Mouse (Mus musculus) inflammation-experienced regulatory T-cells (primary cell): ENCODE results near the gene Zfp467. TPM values are rescaled to one million over a fixed set of nuclear protein-coding genes. Genes with fewer than 3 reads are reported as not detected.

Experiments
- polyA plus RNA-seq, 2 experiments: library from polyadenylated mRNA; unstranded; fragments of 100-300 nt; shearing (Covaris generic); gene quantifications; one replicate each; pipeline ENCODE4 v1.2.1; 2017

Gene Zfp467
- polyA plus RNA-seq, result 10 to 100 TPM; 22.3 to 29.7 TPM

DNA sequence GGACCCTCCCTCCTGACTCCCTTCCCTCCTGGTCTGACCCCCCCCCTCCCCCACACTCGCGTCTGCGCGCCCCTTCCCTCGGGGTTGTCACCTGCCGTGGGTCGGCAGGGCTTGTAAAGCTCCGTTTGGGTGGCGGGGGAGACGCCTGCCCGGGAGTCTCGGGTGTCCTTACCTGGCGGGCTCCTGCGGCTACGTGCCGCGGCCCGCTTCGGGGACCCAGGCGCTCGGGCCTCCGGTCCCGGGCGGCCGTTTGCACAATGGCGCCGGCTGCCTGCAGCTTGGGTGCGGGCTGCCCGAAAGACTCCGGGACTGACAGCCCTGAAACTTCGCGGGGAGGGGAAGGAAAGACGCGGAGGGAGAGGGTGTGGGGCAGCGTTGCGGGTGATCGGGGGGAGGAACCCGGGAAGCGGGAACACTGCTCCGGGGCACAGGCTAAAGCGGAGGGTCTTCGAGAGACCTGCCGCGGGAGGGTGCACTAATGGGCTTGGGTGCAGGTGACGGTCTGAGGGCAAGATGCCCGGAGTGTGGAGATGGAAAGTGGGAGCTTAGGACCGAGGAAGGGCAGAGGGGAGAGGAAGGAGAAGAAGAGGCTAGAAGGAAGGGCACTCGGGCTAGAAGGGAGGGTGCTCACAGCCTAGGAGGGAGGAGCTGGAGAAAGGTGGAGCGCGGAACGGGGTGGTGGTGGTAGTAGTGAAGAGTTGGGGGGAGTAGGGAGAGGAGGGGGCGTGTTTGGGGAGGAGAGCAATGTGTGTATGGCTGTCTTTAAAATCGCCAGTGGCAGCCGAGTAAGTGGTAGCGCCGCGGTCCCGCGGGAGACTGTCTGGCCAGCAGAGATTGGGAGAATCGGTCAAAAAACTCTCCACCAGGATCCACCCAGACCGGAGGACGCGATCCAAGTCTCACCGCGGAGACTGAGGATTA lies at the start of gene Zfp467:
Gene Zfp467, minus strand, starts transcription at position 645 of the 921 bp plus-strand sequence.

DNA sequence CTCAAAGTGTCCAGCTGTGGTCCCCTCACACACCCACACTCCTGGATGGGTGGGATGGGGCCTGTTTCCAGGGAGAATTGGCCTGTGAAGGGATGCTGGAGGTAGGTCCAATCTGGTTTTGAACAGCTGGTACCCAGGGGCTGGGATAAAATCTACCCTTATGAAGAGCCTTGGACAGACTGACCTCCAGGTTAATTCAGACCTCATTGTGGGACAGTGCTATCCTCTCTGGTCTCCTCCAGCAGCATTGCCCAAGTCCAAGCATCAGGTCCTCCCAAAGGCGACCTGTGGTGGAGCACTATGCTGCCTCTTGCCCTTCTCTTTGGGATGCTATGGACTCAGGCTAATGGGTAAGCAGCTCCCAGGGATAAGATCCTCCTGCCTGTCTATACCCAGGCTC lies 2.3 kb upstream of the Zfp467 start, which contains the start of gene Sspo:
Gene Sspo, plus strand, starts transcription at position 301 of the 400 bp plus-strand sequence.

DNA sequence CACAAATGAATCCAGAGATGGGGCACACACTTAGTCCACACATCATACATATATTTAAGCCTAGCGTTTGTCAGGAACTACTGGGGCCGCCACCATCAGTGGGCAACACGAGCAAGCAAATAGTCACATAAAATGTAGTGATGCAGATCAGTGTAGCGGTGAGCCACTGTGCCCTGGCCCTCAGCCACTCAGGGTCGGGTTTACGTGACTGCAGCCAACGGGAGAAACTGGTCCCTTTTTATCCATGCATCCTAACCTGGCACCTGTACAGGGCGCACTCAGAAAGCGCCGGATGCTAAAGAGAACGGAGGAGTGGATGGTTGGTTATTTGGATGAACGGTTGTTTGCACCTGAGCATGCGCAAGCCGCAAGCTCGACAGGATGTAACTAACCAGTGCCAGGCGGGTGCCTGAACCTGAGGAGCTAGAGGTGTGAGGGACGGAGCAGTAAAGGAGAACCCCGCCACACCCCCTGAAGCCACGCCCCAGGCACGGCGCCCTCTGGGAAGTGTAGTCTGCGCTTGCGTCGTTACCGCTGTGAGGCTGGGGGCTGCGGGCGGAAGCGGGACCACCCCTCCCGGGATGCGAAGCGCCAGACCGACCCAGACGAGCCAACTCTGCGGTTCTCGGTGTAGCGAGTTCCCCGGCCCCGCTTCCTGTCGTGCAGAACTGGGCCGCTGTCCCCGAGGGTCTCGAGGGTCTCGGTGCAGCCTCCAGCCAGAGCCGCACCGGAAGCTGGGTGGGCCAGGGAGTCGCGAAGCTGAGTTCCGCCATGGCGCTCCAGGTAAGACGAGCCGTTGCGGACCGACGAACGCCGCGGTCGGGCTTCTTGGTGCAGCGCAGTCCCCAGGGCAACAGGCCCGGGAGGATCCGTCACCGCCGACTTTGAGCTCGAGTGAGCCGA lies 50.3 kb downstream of the Zfp467 start, which contains the start of gene Krba1:
Gene Krba1, plus strand, starts transcription at position 482 of the 903 bp plus-strand sequence.

Other genes with a start within 250 kb of the Zfp467 start
- 10 to 100 TPM; 25.2 to 28.0 TPM for gene Krba1, start 50.2 kb downstream of the Zfp467 start, polyA plus RNA-seq
- gene Sspo, start 2.4 kb upstream of the Zfp467 start, polyA plus RNA-seq, result 1 to 10 TPM in 1 of 2 experiments, under 1 TPM in 1; 0.74 to 1.2 TPM
- gene Atp6v0e2, start 91.8 kb upstream of the Zfp467 start, polyA plus RNA-seq, result 1 to 10 TPM in 1 of 2 experiments, not detected in 1; 4.7 TPM
- 10 to 100 TPM; 11.3 to 50.4 TPM for gene Lrrc61, start 109.0 kb upstream of the Zfp467 start, polyA plus RNA-seq
- under 1 TPM in 1 of 2 experiments, not detected in 1; 0.23 TPM for gene Rarres2, start 127.0 kb upstream of the Zfp467 start, polyA plus RNA-seq
- not detected for gene Gm45021, start 143.8 kb upstream of the Zfp467 start, polyA plus RNA-seq
- gene Repin1, start 148.1 kb upstream of the Zfp467 start, polyA plus RNA-seq, result 1 to 10 TPM; 5.7 to 5.9 TPM
- not detected for gene Gm44965, start 148.1 kb upstream of the Zfp467 start, polyA plus RNA-seq
- 1 to 10 TPM; 7.8 to 9.4 TPM for gene Zfp775, start 156.2 kb upstream of the Zfp467 start, polyA plus RNA-seq
- gene AI854703, start 180.9 kb upstream of the Zfp467 start, polyA plus RNA-seq, result 1 to 10 TPM; 3.7 to 4.2 TPM
- gene Gimap8, start 201.4 kb upstream of the Zfp467 start, polyA plus RNA-seq, result 100 to 1,000 TPM; 148 TPM
- gene Gimap9, start 230.3 kb upstream of the Zfp467 start, polyA plus RNA-seq, result 100 to 1,000 TPM; 259 to 273 TPM
- gene Gimap4, start 238.7 kb upstream of the Zfp467 start, polyA plus RNA-seq, result 1,000 to 10,000 TPM; 1,107 to 1,335 TPM